Mouse (Mus musculus) NIH3T3 (cell line): ENCODE results near the gene Gpbp1.

Experiments used
- DNase-seq: peaks from one replicate; pipeline ENCODE4 v3.0.0-alpha.2; 2012; ENCODE audit warnings: low read depth

Gpbp1 gene

DNA sequence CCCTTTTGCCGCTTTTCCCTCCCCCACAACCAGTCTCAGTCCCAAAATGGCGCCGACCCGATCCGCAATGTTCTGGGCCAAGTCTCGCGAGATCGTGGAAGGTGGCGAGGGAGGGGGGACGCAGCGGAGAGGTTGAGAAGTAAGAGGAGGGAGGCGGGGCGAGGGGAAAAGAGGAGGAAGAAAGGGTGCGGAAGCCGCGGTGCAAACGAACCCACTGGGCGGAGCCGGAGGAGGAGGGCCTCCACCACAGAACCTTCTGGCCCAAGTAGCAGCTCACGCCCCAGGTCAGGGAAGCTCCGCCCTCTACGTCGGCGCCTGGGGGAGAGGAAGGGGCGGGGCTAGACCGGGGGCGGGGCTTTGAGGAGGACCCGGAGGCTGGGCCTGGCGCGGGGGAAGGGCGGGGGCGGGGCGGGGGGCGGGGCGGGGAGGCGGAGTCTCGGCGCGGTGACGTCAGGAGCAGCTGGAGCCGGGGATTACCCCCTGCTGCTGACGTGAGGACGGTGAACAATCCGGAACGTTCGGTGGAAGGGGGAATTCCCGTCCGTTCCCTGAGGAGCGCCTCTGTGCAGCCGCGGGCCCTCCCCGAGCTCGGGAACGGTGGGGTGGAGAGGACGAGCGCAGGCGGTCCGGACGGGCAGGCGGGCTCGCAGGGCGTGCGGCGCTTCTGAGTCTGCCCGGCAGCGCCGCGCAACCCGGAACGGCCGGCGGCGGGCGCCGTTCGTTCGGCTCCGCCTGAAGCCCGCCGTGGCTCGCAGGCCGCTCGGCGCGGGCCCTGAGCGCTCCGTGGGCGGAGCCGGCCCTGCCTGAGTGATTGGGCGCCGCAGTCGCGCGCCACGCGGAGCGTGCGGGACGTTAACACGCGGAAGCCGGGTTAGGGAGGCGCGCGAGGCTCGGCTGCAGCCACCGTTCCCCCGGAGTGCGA, at the start of gene Gpbp1:
TSS of gene Gpbp1 (minus strand) at position 310 of the 922 bp plus-strand sequence.
- peak; percentile 99 for DNase-seq

DNA sequence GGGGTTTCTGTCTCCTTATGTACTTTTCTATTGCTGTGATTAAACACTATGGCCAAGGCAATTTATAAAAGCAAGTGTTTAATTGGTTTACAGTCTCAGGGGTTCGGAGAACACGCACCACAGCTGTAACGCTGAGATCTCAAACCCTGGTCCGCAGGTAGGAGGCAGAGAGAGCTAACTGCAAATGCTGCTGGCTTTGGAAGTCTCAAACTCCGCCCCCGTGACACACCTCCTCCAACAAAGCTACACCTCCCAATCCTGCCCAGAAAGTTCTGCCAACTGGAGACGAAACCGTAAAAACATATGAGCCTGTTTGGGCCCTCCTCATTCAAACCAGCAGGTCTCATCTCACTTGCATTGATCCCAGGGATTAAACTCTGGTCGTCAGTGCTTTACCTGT, 47.8 kb upstream of the Gpbp1 start:
- no peak for DNase-seq

DNA sequence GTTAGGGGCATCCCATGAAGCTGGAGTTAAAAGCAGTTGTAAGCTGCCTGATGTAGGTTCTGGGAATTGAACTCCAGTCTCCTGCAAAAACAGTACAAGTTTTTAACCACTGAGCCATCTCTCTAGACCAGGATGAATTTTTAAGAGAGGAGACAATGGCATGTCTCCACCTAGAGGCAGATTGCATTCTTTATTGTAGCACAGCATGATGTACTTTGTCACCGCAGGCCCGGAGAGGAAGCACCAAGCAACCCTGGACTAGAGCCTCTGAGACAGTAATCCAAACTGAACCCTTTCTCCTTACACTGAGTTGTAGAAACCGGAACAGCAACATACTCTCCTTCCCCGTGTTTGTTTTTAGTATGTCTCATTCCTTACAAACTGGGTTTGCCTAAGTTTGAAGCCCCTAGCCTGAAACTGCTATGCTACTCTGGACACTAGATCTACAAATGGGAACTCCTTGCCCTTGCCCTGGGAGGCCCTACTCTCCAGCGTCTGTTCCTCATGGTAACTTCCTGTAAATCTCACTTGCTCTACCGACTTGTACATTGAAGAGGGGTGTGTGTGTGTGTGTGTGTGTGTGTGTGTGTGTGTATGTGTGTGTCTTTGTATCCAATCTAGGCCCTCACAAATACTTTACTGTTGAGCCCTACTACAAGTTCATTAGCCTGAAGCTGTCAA, 46.4 kb upstream of the Gpbp1 start:
- no peak for DNase-seq

DNA sequence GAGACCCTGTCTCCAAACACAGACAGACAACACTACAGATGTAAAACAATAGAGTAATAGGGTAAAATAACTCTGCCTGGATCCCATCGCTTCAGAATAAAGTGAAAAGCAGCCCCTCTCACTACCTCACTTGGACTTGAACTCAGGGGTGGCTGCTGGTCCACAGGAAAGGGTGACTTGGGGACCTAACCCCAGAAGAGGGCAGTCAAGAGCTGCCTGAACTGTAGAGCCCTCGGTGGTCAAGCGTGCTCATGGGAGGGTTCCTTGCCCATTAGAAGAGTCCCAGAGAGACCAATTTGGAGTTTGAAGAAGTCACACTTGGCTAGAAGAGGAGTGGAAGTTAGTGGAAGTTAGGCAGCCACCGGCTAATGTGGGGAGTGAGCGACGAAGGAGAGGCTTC, 44.2 kb upstream of the Gpbp1 start:
- DNase-seq = peak; percentile 27

DNA sequence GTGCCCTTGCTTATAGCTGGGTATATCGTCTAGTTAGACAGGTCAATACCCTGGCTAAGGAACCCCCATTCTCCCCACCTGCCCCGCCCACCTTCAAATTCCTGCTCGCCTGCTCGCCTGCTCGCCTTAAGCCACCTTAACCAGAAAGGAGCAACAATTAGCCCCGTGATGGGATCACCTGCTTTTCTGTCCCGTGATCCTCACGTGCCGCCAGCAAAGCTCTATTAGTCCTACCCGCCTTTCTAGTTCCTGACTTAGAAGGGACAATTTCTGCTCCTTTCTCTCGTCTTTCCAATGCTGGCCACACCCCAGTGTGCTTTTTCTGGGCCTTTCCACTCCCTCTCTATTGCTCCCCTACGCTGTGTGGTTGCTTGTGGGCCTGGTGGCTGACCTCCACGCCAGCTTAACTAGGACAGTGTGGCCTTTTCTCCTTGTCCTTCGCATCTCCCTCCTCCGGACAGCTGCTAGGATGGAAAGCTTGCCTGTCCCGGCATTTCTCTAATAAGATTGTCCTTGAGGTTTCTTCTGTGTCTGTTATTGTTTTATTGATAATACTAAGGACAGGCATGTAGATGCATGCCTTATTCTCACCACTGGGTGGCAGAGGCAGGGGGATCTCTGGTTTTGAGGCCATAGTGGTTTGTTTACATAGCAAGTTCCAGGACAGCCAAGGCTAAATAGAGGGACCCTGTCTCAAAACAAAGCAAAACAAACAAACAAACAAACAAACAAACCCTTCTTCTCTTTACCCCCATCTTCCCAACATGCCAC, 42.5 kb upstream of the Gpbp1 start:
- peak; percentile 21 for DNase-seq

DNA sequence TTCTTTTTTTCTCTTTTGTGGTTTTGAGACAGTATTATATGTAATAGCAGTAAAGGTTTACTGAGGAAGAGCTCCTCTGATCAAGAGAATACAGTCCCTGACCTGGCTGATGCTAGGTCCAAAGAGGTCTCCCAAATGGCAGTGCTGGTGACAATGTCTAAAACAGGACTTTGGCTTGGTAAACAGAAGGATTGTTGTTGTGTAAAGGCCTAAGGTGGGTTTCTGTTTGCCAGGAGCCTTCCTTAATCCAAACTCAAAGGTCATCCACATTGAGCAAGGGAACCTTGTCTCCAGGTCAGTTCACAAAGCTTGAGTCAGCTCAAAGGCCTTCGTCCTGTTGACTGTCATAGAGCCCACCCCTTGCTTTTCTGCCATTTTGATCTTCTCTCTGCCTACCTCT, 41.8 kb upstream of the Gpbp1 start:
- no peak for DNase-seq

DNA sequence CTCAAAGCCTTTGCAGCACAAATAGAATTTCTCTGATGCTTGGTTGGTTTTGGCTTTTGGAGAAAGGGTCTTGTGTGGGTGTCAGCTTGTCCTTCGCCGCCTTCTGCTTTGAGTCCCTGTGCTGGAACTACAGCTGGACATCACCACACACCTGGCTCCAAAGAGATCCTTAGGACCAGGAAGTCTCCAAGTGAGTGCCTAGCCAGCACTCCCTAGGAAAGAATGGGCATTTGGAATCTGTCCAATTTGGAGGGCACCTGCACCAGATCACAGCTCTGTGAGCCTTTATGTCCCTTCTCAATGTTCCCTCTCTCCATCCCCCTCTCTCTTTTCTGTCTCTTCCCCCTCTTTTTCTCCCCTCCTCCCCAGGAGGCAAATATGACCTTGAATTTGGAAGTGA, 34.4 kb upstream of the Gpbp1 start:
- DNase-seq = no peak

DNA sequence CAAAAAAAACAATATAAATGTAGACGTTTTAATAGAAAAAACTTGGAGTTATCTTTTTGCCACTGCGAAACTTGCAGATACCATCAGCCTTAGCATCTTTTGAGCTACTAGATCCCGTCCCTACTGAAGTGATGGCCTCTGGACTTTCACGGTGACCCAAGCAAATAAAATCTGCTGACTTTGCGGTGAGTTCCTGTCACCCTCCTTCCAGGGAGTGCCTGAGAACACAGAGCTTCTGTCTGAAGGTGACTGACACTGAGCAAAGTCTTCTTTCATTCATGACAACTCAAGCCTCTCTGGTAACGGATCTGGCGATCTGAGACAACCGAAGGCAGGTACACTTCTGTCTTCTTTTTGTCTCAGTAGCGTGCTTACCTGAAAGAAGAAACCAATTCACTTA, 32.4 kb upstream of the Gpbp1 start:
- no peak for DNase-seq

DNA sequence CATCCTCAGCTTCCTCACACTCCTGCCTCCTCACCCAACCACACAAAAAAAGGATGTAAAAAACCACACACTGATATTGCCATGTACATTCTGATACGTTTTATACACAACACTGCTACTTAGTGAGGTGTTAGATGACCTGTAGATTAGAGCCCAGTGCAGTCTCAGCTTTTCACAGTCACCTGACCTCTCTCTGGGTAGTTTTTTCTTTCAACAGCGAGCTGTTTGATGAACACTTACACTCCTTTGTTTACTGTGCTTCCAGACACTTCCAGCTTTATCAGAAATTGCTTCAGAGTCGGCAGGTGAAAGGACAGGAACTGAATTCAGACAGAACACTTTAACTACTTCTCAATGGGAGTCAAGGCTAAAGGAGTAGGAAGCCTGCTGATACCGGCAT, 30.5 kb upstream of the Gpbp1 start:
- DNase-seq = no peak

DNA sequence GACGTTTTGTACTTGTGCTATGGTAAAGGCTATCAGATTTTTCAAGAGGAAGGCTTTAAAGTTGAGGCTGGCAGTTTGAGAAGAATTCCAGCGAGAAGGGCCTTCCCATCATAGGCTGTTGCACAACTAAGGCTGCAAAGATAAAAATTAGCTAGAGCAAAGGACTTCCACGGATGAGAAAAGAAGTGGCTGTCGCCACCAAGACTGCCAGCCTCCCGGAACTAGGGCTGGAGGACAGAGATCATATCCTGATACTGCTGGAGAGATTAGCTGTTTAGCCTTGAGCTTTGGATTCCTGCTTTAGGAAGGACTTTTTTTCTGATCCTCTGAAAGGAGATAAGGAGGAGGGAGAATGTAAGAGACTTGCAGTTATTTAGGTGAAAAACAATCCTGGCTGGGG, 28.4 kb upstream of the Gpbp1 start:
- no peak for DNase-seq

DNA sequence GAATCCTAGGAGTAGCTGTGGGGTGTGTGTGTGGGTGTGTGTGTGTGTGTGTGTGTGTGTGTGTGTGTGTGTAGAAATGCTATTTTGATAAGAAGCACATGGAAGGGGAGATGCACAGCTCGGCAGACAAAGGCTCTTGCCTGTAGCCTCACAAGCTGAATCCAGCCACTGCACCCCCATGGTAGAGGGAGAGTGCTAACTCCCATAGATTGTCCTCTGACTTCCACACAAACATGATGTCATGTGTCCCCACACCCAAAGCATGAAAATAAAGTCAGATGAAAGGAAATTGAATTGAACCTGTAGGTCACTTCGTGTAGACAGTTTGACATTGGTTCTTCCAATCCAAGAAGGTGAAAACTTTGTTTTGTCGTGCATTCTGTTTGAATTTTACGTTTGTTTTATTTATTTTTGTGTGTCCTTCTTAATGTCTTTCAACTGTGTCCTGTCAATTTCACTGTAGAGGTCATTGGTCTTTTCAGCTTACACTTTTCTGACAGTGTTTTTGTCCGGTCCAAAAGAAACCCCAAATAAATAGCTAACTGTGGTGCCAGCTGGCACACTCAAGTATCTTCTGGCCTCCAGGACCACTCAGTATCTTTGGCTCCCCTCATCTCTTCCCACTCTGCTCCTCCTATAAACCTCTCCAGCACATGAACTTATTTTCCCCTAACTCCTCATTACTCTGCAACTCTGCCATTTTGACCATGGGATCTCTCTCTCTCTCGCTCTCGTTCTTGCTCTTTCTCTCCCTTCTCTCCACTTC, 26.7 kb upstream of the Gpbp1 start:
- DNase-seq = no peak

DNA sequence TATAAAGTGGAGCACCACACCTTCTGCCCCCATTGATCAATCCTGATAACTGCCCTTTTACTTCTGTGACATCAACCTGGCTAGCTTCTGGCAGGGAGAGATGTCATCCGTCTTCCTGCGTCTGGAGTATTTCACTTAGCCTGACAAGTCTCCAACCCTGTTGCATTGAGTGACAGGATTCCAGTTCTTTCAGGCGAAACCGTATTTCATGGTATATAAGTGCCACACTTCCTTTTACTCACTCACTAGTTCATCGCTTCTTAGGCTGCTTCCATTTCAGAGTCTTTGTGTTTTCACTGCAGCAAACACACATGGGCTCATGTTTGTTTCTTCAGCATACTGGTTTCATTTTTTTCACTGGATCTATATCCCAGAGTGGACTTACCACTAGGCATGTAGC, 19.5 kb upstream of the Gpbp1 start:
- no peak for DNase-seq

DNA sequence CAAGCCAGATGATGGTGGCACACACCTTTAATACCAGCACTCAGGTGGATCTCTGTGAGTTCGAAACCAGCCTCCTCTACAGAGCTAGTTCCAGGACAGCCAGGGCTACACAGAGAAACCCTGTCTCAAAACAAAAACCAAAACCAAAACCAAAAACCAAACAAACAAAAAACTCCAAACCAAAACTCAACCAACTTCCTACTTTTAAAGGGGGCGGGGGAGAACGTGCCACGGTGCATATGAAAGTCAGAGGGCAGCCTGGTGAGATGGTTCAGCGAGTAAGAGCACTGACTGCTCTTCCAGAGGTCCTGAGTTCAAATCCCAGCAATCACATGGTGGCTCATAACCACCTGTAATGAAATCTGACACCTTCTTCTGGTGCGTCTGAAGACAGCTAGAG, 18.7 kb upstream of the Gpbp1 start:
- no peak for DNase-seq

DNA sequence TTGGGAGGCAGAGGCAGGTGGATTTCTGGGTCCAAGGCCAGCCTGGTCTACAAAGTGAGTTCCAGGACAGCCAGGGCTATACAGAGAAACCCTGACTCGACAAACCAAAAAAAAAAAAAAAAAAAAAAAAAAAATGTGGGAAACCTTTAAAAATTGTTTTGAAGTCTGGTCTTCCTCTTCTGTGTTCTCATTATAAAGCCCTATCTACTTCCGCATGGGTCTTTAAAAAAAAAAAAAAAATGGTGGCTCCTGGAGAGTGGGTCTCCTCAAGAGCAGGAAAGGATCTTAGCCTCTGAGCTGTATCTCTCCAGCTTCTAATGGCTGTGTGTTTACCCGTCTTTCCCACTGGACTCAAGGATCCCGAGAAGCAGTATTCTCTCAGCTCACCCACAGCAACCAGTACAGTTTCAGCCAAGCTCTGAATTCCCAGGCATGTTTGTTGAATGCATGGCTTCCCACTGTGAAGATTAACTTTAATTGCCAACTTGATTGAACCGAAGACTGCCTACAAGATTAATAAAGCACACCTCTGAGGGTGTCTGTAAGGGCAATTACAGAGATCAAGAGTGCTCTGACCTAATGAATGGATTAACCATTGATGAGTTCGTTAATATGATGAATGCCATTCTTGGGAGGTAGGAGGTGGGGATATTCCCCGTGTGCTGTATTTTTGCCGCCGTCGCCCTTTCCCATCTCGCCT, 4.6 kb upstream of the Gpbp1 start:
- no peak for DNase-seq

DNA sequence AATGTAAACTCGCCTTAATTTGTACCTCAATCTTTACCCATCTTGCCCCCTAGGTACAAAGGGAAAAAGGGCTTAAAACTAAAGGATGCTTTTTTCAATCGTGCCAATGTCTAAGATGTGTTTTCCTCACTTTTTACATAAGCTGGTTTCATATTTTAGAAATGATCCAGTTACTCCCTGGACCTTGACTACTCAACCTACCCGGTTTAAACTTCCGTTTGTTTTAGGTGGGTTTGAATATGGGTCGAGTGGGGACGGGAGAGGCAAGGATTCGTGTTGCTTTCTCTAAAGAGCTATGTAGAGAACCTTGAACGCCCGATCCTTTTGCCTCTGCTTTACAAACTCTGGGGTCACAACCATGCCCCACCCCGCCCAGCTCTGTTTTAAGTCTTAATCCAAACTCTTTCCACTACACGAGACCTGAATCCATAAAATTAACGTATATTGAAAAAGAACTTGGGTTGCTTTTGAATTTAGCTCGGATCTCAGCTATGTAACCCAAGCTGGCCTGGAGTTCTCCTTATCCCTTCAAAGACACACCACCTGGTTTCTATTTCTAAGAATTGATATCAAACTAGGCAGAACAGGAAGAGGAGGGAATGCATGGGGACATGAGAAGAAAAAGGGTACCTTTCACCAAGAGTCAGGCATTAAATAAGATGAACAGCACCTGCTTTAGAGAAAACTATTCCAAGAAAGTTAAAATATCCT, 1.3 kb upstream of the Gpbp1 start:
- no peak for DNase-seq

DNA sequence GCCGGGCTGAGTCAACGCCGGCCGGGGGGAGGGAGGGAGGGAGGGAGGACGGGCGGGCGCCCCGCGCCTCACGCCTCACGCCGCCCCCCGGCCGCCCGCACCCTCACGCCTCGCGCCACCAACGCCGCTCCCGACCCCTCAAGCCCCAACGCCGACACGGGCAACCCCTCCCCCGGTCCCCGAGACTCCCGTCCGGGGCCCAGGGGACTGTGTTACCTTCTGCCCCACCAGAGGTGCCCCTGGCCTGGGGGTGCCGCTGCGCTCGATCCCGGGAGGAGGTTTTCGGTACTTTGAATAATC, 459 bp downstream of the Gpbp1 start:
- DNase-seq = no peak

DNA sequence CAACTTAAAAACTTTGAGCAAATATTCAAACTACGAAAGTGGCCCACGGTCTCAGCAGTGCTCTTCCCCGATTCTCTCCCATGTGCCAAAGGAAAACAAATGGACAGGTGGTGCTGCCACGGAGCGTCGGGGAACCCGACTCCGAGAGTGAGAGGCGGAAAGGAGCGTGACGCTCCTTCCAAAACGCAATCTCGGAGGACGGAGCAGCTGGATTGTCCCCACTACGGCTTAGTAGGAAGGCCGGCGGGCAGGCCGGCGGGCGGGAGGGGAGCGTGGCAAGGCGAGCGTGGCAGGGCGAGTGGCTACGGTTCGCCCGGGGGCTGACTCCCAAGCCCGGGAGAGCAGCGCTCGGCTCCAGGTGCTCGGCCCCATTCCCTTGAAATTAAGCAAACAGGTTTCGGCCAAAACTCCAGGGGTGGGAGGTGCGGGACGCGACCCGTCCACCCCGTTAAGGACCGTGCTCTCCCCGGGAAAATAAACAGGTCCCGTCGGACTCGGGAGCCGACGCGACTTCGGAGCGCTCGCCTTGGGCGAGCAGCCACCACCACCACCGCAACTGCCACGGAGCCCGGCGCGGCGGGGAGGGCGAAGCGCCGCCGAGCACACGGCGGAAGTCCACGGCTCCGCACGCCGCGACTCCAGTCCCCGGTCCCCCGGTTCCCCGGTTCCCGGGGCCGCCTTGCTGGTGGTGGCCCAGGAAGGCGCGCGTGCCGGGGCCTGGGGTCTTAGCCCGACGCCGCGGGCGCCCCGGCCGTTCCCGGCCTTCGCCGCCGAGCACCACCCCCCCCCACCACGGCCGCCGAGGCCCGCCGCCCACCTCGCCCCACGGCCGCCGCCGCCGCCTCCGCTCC, 1.0 kb downstream of the Gpbp1 start:
- peak; percentile 42 for DNase-seq

DNA sequence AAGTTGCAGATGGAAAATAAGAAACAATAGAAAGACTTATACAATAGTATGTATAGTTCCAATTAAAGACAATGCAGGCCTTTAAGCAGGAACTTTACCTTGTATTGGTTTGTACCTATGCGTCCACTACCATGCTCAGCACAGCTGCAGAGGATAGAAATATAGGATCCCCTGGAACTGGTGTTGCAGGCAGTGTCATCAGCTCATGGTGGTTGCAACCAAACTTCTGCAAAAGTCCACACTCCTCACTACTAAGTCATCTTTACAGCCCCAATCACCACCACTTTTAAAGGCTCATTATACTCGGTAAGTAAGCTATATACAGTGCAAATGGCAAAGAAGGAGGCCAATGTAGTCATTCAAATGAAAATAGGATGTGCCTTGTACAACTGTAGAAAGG, 12.2 kb downstream of the Gpbp1 start:
- no peak for DNase-seq

DNA sequence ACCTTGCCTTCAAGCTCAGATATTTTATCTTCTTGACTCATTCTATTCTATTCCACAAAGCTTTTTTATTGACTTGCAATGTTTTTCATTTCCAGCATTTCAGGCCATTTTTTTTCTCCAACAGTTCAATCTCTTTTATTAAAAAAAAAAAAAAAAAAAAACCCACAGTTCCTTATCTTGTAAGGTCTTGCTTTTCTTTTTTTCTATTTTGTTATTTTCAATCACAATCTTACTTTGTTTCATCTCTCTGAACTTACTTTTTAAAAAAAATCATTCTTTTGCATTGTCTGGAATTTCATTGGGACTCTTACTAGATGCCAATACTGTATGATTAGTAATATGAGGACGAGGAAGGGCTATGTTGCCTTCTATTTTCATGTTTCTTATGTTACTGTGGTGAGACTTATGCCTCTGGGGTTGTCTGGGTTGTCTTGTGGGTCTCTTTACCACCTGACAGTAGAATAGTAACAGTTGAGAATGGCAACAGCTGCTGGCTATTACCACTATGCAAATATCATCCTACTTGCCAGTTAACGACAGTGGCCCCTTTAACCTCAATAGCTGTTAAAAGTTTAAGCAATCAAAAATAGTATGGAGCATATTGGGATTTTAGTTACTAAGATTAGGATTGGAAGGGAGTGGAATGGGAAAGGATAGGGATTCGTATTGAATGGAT, 19.2 kb downstream of the Gpbp1 start:
- DNase-seq = no peak
